Mouse (Mus musculus): ENCODE measurements at regions not wholly inside any gene's neighbourhood (a gene's known extent, or its start where the extent isn't known, plus 50 kb on each side); places are given as distances from the start of the nearest gene placed in this dataset.

- CTCF ChIA-PET = interaction anchor here (0.6 kb wide), 1 partner anchor 288 kb away, joined by 7 read pairs; no protein-coding TSS in a partner anchor
These were observed 1650.7 kb upstream of the Tenm2 start for GRCm38 (mm10) chr11:38886466-38886865.

GRCm38 (mm10) chr11:38861622-38862345, 1626.0 kb upstream of the Tenm2 start:
- CTCF ChIA-PET = no interaction called here

- CTCF ChIA-PET = no interaction called here
These were observed 1620.9 kb upstream of the Tenm2 start for GRCm38 (mm10) chr11:38856645-38857044.

GRCm38 (mm10) chr11:38829148-38829547, 1593.4 kb upstream of the Tenm2 start:
- CTCF ChIA-PET = no interaction called here

GRCm38 (mm10) chr11:38828375-38828774, 1592.6 kb upstream of the Tenm2 start:
- CTCF ChIA-PET = no interaction called here

GRCm38 (mm10) chr11:38825172-38825753, 1589.5 kb upstream of the Tenm2 start:
- CTCF ChIA-PET = no interaction called here

GRCm38 (mm10) chr11:38818141-38818540, 1582.4 kb upstream of the Tenm2 start:
- CTCF ChIA-PET = no interaction called here

GRCm38 (mm10) chr11:38783548-38783947, 1547.8 kb upstream of the Tenm2 start:
- CTCF ChIA-PET = no interaction called here

- CTCF ChIA-PET = no interaction called here
These were observed 1543.8 kb upstream of the Tenm2 start for GRCm38 (mm10) chr11:38779585-38779984.

- CTCF ChIA-PET = no interaction called here
These were observed 1526.5 kb upstream of the Tenm2 start for GRCm38 (mm10) chr11:38762241-38762640.

GRCm38 (mm10) chr11:38747549-38747948, 1511.8 kb upstream of the Tenm2 start:
- CTCF ChIA-PET = no interaction called here

- CTCF ChIA-PET = no interaction called here
These were observed 1493.3 kb upstream of the Tenm2 start for GRCm38 (mm10) chr11:38729101-38729500.

GRCm38 (mm10) chr11:38715697-38716096, 1479.9 kb upstream of the Tenm2 start:
- CTCF ChIA-PET = no interaction called here

- CTCF ChIA-PET = no interaction called here
These were observed 1445.5 kb upstream of the Tenm2 start for GRCm38 (mm10) chr11:38681264-38681663.

GRCm38 (mm10) chr11:38673367-38674056, 1437.7 kb upstream of the Tenm2 start:
- CTCF ChIA-PET = no interaction called here

Data from spleen, embryonic (tissue).